Mouse (Mus musculus) heart, postnatal 0 days (tissue): ENCODE data around the gene Suclg1.

Experiments
- CTCF ChIP-seq: IDR thresholded peaks from 2 replicates; pipeline ENCODE4 v1.5.1; 2016; ENCODE audit warnings: antibody characterized with exemption, control low read depth, low read depth
- EP300 ChIP-seq: IDR thresholded peaks from 2 replicates; pipeline ENCODE4 v1.6.1; 2016; ENCODE audit warnings: antibody characterized with exemption, low read depth

DNA sequence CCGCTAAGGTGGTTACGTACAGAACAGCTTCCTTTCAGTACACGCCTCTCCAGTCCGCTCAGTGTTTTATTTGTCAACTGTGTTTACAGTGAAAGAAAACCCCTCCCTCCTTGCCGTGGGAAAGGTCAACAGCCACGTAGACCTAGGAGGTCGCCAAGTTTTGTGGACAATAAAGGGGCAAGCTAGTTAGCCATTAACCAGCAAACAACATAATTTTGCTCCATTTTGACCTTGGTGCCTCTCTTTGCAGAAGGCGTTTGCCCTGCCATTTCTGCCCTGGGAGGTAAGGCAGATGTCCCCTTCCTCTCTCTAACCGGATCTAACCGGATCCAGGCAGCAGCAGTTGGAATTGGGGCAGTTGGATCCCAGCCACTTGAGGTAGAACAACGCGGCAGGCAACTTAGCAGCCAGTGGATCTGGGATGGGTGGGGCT lies 16.0 kb upstream of the Suclg1 start:
- TF ChIP-seq CTCF (no peak), EP300 (no peak)
